Mouse (Mus musculus) thymus, postnatal 14 days (tissue): Measurements from ENCODE around the gene Stum.
A peak's percentile ranks its signal among the peaks of the same experiment; 100 is the strongest.
"Not testable (repeated sequence)": the region's sequence is repeated elsewhere in the genome, so short reads cannot be mapped to it uniquely, and the experiment has no call there.

Experiments
- DNase-seq: peaks from one replicate; pipeline ENCODE4 v3.0.0; 2021

Stum gene

GRCm38 (mm10) chr1:180483399-180484291, at the start of gene Stum:
Gene Stum (minus strand): TSS chr1:180483504.
- DNase-seq, result peak; percentile 82

- no peak for DNase-seq
These were observed 49.4 kb upstream of the Stum start for GRCm38 (mm10) chr1:180532671-180533070.

- DNase-seq, result no peak
These were observed 47.4 kb upstream of the Stum start for GRCm38 (mm10) chr1:180530457-180531263.

GRCm38 (mm10) chr1:180529847-180530246, 46.5 kb upstream of the Stum start:
- no peak for DNase-seq

- DNase-seq, result no peak
These were observed 42.0 kb upstream of the Stum start for GRCm38 (mm10) chr1:180525301-180525700.

GRCm38 (mm10) chr1:180523320-180523719, 40.0 kb upstream of the Stum start:
- DNase-seq, result no peak

- no peak for DNase-seq
These were observed 36.9 kb upstream of the Stum start for GRCm38 (mm10) chr1:180520190-180520589.

- no peak for DNase-seq
These were observed 36.2 kb upstream of the Stum start for GRCm38 (mm10) chr1:180519520-180519919.

GRCm38 (mm10) chr1:180518899-180519298, 35.6 kb upstream of the Stum start:
- DNase-seq, result not testable (repeated sequence)

- DNase-seq, result no peak
These were observed 35.1 kb upstream of the Stum start for GRCm38 (mm10) chr1:180518412-180518811.

- no peak for DNase-seq
These were observed 34.2 kb upstream of the Stum start for GRCm38 (mm10) chr1:180517390-180518054.

GRCm38 (mm10) chr1:180514077-180514476, 30.8 kb upstream of the Stum start:
- no peak for DNase-seq

GRCm38 (mm10) chr1:180510879-180511278, 27.6 kb upstream of the Stum start:
- peak; percentile 8 for DNase-seq

- no peak for DNase-seq
These were observed 27.1 kb upstream of the Stum start for GRCm38 (mm10) chr1:180510442-180510841.

- no peak for DNase-seq
These were observed 25.4 kb upstream of the Stum start for GRCm38 (mm10) chr1:180508662-180509061.

GRCm38 (mm10) chr1:180507291-180507791, 24.0 kb upstream of the Stum start:
- no peak for DNase-seq

- no peak for DNase-seq
These were observed 23.0 kb upstream of the Stum start for GRCm38 (mm10) chr1:180506341-180506740.

- DNase-seq, result no peak
These were observed 21.6 kb upstream of the Stum start for GRCm38 (mm10) chr1:180504899-180505298.

- no peak for DNase-seq
These were observed 20.2 kb upstream of the Stum start for GRCm38 (mm10) chr1:180503484-180503883.

GRCm38 (mm10) chr1:180502566-180502965, 19.3 kb upstream of the Stum start:
- no peak for DNase-seq

GRCm38 (mm10) chr1:180500641-180501040, 17.3 kb upstream of the Stum start:
- DNase-seq, result no peak

GRCm38 (mm10) chr1:180500218-180500617, 16.9 kb upstream of the Stum start:
- no peak for DNase-seq

GRCm38 (mm10) chr1:180499766-180500165, 16.5 kb upstream of the Stum start:
- no peak for DNase-seq
